Mouse (Mus musculus): ENCODE data around the gene Armcx6.

- TF ChIP-seq CTCF (IDR thresholded peaks at IDR 0.05; ENCODE audit: extremely low read depth, insufficient read depth, insufficient read length, insufficient replicate concordance) (peak; percentile 41; the same call in 1 of the 2 replicates), POLR2A (IDR thresholded peaks at IDR 0.05; ENCODE audit: low read depth, low read length) (no peak)
Observed at GRCm38 (mm10) chrX:134746459-134746858, 4.8 kb downstream of the Armcx6 start.

Data from spleen, adult 2 months (tissue).